Mouse (Mus musculus) bone marrow macrophage, adult 2 months (primary cell): ENCODE results near the gene Npr1.

Source experiments
- CTCF ChIP-seq: IDR thresholded peaks from 2 replicates; pipeline ENCODE4 v1.5.1; 2012; ENCODE audit warnings: low read depth, mild to moderate bottlenecking, low read length, moderate library complexity
- POLR2A ChIP-seq: IDR thresholded peaks from 2 replicates; pipeline ENCODE4 v1.6.1; 2012; ENCODE audit warnings: mild to moderate bottlenecking, low read depth, low read length, borderline replicate concordance

DNA sequence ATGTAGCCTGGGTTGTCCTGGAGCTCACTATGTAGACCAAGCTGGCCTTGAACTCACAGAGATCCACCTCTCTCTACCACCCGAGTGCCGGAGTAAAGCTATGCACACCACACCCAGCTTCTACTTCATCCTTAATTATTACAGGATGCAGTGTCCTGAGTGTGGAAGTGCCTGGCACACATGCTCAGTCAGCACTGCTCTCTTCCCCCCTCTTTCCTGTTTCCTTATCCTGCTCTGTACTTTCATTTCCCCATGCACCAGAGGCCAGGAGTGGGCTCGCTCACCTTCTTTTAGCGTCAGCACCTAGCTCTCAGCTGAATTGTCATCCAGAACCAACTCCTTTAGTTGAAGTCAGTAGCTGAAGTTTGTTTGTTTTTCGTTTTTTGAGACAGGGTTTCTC, 5.4 kb downstream of the Npr1 start:
- TF ChIP-seq CTCF: no peak
- TF ChIP-seq POLR2A: no peak
